Mouse (Mus musculus) retina, postnatal 1 day (tissue): Measurements from ENCODE around the gene Syt2.
A peak's percentile ranks its signal among the peaks of the same experiment; 100 is the strongest.

Experiments
- DNase-seq: peaks from one replicate; pipeline ENCODE4 v3.0.0-alpha.2; 2012

Gene Syt2

GRCm38 (mm10) chr1:134777201-134777885 is 130.9 kb downstream of the Syt2 start:
- DNase-seq = no peak

- peak; percentile 81 for DNase-seq
Observed at GRCm38 (mm10) chr1:134777936-134778548, 131.6 kb downstream of the Syt2 start.

GRCm38 (mm10) chr1:134782797-134783196 is 136.3 kb downstream of the Syt2 start:
- no peak for DNase-seq

GRCm38 (mm10) chr1:134783958-134784357 is 137.5 kb downstream of the Syt2 start:
- no peak for DNase-seq

- DNase-seq = no peak
Observed at GRCm38 (mm10) chr1:134784481-134784880, 138.0 kb downstream of the Syt2 start.

- no peak for DNase-seq
Observed at GRCm38 (mm10) chr1:134784911-134785310, 138.4 kb downstream of the Syt2 start.

GRCm38 (mm10) chr1:134788096-134788495 is 141.6 kb downstream of the Syt2 start:
- peak; percentile 47 for DNase-seq

GRCm38 (mm10) chr1:134790716-134791439 is 144.4 kb downstream of the Syt2 start:
- DNase-seq = no peak

- no peak for DNase-seq
Observed at GRCm38 (mm10) chr1:134791456-134791855, 145.0 kb downstream of the Syt2 start.

- peak; percentile 23 for DNase-seq
Observed at GRCm38 (mm10) chr1:134796076-134796475, 149.6 kb downstream of the Syt2 start.

- peak; percentile 81 for DNase-seq
Observed at GRCm38 (mm10) chr1:134796536-134796935, 150.1 kb downstream of the Syt2 start.

- no peak for DNase-seq
Observed at GRCm38 (mm10) chr1:134801758-134802157, 155.3 kb downstream of the Syt2 start.

- peak; percentile 23 for DNase-seq
Observed at GRCm38 (mm10) chr1:134803286-134804117, 157.0 kb downstream of the Syt2 start.

GRCm38 (mm10) chr1:134804373-134804772 is 157.9 kb downstream of the Syt2 start:
- DNase-seq = no peak

- DNase-seq = no peak
Observed at GRCm38 (mm10) chr1:134805471-134805870, 159.0 kb downstream of the Syt2 start.
